10 mouse cellular contexts compared by ENCODE assay signal in genomic region chr10:70949254-70950104, GRCm38 (mm10).
A peak's percentile ranks its signal among the peaks of the same experiment; 100 is the strongest.
DNase-seq lines count a peak whose midpoint lies in the region; ATAC-seq lines count a peak whose summit lies in the region.
"Had no signal": no experiment of that assay in that cellular context is flagged by ENCODE, and none has a peak within 500 bp of the region (broad histone marks: within the 10 kb centered on the region; RNA-seq: fewer than 3 reads in every experiment).

No protein-coding gene starts in this region.

- H3K4me3 ChIP-seq in heart, embryonic 11.5 days (ENCODE audit: low read depth, low read length) = no peak overlapping the region
- H3K4me3 ChIP-seq in hindbrain, embryonic 10.5 days = peak overlapping the region; percentile 35
- H3K4me3 ChIP-seq in midbrain, embryonic 16.5 days (ENCODE audit: low read depth, low read length) = no peak overlapping the region
- H3K4me3 ChIP-seq: megakaryocyte, embryonic 14.5 days had no signal

- H3K36me3 ChIP-seq in heart, embryonic 11.5 days (ENCODE audit: control insufficient read depth, insufficient read depth, low read length) = 0 out of 2 replicates have a peak, but pooled peaks cover 2% of the 10 kb centered on the region
- peaks cover 9% of the 10 kb centered on the region for H3K36me3 ChIP-seq in hindbrain, embryonic 10.5 days
- H3K36me3 ChIP-seq in midbrain, embryonic 16.5 days (ENCODE audit: control insufficient read depth, insufficient read depth, low read length) = no peaks in the 10 kb centered on the region

- no peak for ATAC-seq in heart, embryonic 11.5 days (replicated peaks; ENCODE audit: insufficient number of reproducible peaks, low FRiP score, low TSS enrichment)
- peak; percentile 85 for ATAC-seq in midbrain, embryonic 16.5 days
- no peak for ATAC-seq in megakaryocyte progenitor cell, adult 5-6 weeks (replicated peaks; ENCODE audit: poor library complexity)

- H3K4me2 ChIP-seq in heart, embryonic 11.5 days = peak overlapping the region; percentile 32; the same call in 1 of the 2 replicates
- H3K4me2 ChIP-seq in midbrain, embryonic 16.5 days (ENCODE audit: low read length) = peak overlapping the region; percentile 45

- no peak overlapping the region for H3K9ac ChIP-seq in heart, embryonic 11.5 days (ENCODE audit: low read depth, low read length)
- H3K9ac ChIP-seq in midbrain, embryonic 16.5 days (ENCODE audit: low read depth, low read length) = peak overlapping the region; percentile 50; the same call in 1 of the 2 replicates

- WGBS in heart, embryonic 11.5 days (ENCODE audit: insufficient replicate concordance) = 36% methylated on average over 23 of the region's 23 CpGs
- 13% methylated on average over 23 of the region's 23 CpGs for WGBS in hindbrain, embryonic 10.5 days
- WGBS in midbrain, embryonic 16.5 days = 5% methylated on average over 23 of the region's 23 CpGs

- H3K27ac ChIP-seq in heart, embryonic 11.5 days (ENCODE audit: low read depth, low read length) = no peak overlapping the region
- peak overlapping the region; percentile 86 for H3K27ac ChIP-seq in hindbrain, embryonic 10.5 days
- peak overlapping the region; percentile 90 for H3K27ac ChIP-seq in midbrain, embryonic 16.5 days (ENCODE audit: low read length)

- no peaks in the 10 kb centered on the region for H3K27me3 ChIP-seq in heart, embryonic 11.5 days (ENCODE audit: control insufficient read depth, insufficient read depth, low read length)
- no peaks in the 10 kb centered on the region for H3K27me3 ChIP-seq in hindbrain, embryonic 10.5 days (ENCODE audit: insufficient read depth, poor library complexity, severe bottlenecking)
- H3K27me3 ChIP-seq in midbrain, embryonic 16.5 days (ENCODE audit: control insufficient read depth, insufficient read depth, low read depth, low read length) = no peaks in the 10 kb centered on the region
- H3K27me3 ChIP-seq: megakaryocyte, embryonic 14.5 days had no signal

- no peaks in the 10 kb centered on the region for H3K9me3 ChIP-seq in heart, embryonic 11.5 days (replicated peaks; ENCODE audit: control insufficient read depth, low read length)
- no peaks in the 10 kb centered on the region for H3K9me3 ChIP-seq in hindbrain, embryonic 10.5 days
- H3K9me3 ChIP-seq in midbrain, embryonic 16.5 days (replicated peaks; ENCODE audit: control insufficient read depth, low read length, poor library complexity, severe bottlenecking) = no peaks in the 10 kb centered on the region

- DNase-seq in heart, adult 8-10 months (ENCODE audit: low spot score) = no peak
- DNase-seq in brain, embryonic 18.5 days (ENCODE audit: low read depth, low spot score) = peak; percentile 42
- DNase-seq in hindbrain, embryonic 10.5 days (ENCODE audit: low spot score) = peak; percentile 77
- no peak for DNase-seq in spleen, postnatal 14 days (ENCODE audit: low spot score in 2 of 2)
- DNase-seq in spleen, postnatal 4 days (ENCODE audit: low spot score in 2 of 2) = no peak
- DNase-seq: thymus, postnatal 14 days had no signal

- H3K4me1 ChIP-seq in heart, embryonic 11.5 days (ENCODE audit: control insufficient read depth, insufficient read depth, low read length) = peaks cover 4% of the 10 kb centered on the region; the same call in 1 of the 2 replicates
- peaks cover 41% of the 10 kb centered on the region for H3K4me1 ChIP-seq in hindbrain, embryonic 10.5 days (replicated peaks)
- peaks cover 31% of the 10 kb centered on the region for H3K4me1 ChIP-seq in midbrain, embryonic 16.5 days (ENCODE audit: control insufficient read depth, insufficient read depth, low read length)
- H3K4me1 ChIP-seq: megakaryocyte, embryonic 14.5 days had no signal

Comparison
In these comparisons a context has a peak if more than half of its experiments do, and no peak if none do; other contexts are left out.
1. DNase-seq: peak in brain, embryonic 18.5 days (single experiment) and hindbrain, embryonic 10.5 days (single experiment); none in heart, adult 8-10 months (single experiment), spleen, postnatal 14 days (0 of 2) and spleen, postnatal 4 days (0 of 2).